Mouse (Mus musculus): ENCODE measurements around the gene Gpr153. TPM values are rescaled to one million over a fixed set of nuclear protein-coding genes. Genes with fewer than 3 reads are reported as not detected.

The Gpr153 gene
- polyA plus RNA-seq (2015; fragmentation: Nextera tagmentation; extraction: Ambion mirVana), result 4.1 and 5.8 TPM in 2 replicates

GRCm38 (mm10) chr4:152273621-152274236 is at the start of gene Gpr153:
Gpr153 (plus strand) TSS chr4:152274232.

DNA sequence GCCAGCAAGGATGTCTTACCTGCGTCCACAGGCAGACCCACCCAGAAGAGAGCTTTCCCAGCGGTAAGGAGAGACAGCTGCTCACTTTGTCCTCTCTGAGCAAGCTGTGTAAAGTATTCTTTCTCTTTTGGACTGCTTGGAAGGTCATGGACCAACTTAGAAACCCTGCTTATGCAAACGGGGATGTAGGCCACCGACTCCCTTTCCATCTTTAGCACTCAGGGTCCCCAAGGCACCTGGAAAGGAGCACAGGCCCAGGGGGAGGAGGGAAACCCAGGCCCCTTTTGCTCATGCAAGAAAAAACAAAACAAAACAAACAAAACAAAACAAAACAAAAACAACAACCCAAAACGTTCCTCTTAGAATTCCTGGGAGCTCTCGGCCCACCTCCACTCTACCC is 17.5 kb downstream of the Gpr153 start, which contains the start of gene Hes3:
Gene Hes3 (minus strand): TSS at position 101 of the 400 bp plus-strand sequence.

GRCm38 (mm10) chr4:152296874-152297861 is 23.1 kb downstream of the Gpr153 start, which contains the start of gene Icmt:
Icmt (plus strand) TSS chr4:152297227.

GRCm38 (mm10) chr4:152318517-152319234 is 44.6 kb downstream of the Gpr153 start, which contains the start of gene Rnf207:
Rnf207 (minus strand) TSS chr4:152318993.

DNA sequence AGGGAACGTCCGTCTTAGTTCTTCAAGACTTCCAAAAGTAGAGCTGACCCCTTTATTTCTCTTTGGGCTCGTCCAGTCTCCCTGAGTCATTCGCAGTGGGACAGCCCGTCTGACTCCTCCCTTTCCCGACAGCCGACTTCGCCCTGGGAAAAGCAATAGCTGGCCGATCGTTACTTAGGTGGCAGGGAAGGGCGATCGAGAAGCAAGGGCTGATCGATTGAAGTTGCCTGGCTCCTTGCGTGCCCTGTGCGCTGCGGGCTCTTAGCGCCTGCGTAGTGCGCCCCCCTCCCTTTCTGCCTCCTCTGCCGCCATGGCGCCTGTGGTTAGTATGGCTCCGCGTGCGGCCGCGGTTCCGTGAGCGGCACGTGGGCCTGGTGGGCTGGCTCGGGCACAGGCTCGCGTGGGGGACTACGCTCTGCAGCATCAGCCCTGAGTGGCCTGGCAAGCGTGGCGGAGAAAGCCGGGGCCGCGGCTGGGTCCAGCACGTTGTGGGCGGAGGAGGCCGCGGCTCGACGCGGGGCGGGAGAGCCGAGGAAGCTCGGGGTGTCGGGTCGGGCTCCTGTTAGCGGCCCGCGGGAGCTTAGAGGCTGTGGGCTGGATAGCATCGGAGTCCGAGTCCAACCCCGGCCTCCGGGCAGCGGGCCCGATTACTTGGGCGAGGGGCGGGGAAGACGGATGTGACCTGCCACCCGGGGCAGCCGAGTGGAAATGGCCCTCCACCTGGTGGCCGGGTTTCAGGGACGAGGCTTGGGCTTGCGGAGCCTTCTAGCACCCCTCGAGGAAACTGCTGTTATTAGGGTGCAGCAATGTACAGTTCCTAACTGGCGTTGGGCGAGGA is 51.8 kb downstream of the Gpr153 start, which contains the start of gene Rpl22:
Gene Rpl22 (plus strand): TSS at position 169 of the 838 bp plus-strand sequence.

Other genes with a start within 250 kb of the Gpr153 start
- 6.6 and 10.6 TPM in 2 replicates for gene Zbtb48, start 246.6 kb upstream of the Gpr153 start, polyA plus RNA-seq (2015; fragmentation: Nextera tagmentation; extraction: Ambion mirVana)
- 0.11 and 0.13 TPM in 2 replicates for gene Tas1r1, start 235.7 kb upstream of the Gpr153 start, polyA plus RNA-seq (2015; fragmentation: Nextera tagmentation; extraction: Ambion mirVana)
- 15.5 and 15.6 TPM in 2 replicates for gene Nol9, start 234.9 kb upstream of the Gpr153 start, polyA plus RNA-seq (2015; fragmentation: Nextera tagmentation; extraction: Ambion mirVana)
- 5.7 and 7.3 TPM in 2 replicates for gene Plekhg5, start 201.7 kb upstream of the Gpr153 start, polyA plus RNA-seq (2015; fragmentation: Nextera tagmentation; extraction: Ambion mirVana)
- gene Tnfrsf25, start 158.3 kb upstream of the Gpr153 start, polyA plus RNA-seq (2015; fragmentation: Nextera tagmentation; extraction: Ambion mirVana), result 0.66 and 1.9 TPM in 2 replicates
- gene Espn, start 121.9 kb upstream of the Gpr153 start, polyA plus RNA-seq (2015; fragmentation: Nextera tagmentation; extraction: Ambion mirVana), result 0.90 and 1.9 TPM in 2 replicates
- not detected in 2 replicates for gene Hes2, start 115.4 kb upstream of the Gpr153 start, polyA plus RNA-seq (2015; fragmentation: Nextera tagmentation; extraction: Ambion mirVana)
- 22.8 and 28.6 TPM in 2 replicates for gene Acot7, start 96.1 kb upstream of the Gpr153 start, polyA plus RNA-seq (2015; fragmentation: Nextera tagmentation; extraction: Ambion mirVana)
- gene Hes3, start 17.4 kb downstream of the Gpr153 start, polyA plus RNA-seq (2015; fragmentation: Nextera tagmentation; extraction: Ambion mirVana), result not detected in 2 replicates
- gene Icmt, start 23.0 kb downstream of the Gpr153 start, polyA plus RNA-seq (2015; fragmentation: Nextera tagmentation; extraction: Ambion mirVana), result 8.7 and 9.3 TPM in 2 replicates
- 0.05 and 0.10 TPM in 2 replicates for gene Rnf207, start 44.8 kb downstream of the Gpr153 start, polyA plus RNA-seq (2015; fragmentation: Nextera tagmentation; extraction: Ambion mirVana)
- 497 and 537 TPM in 2 replicates for gene Rpl22, start 51.5 kb downstream of the Gpr153 start, polyA plus RNA-seq (2015; fragmentation: Nextera tagmentation; extraction: Ambion mirVana)
- 0.04 and 0.05 TPM in 2 replicates for gene Chd5, start 64.4 kb downstream of the Gpr153 start, polyA plus RNA-seq (2015; fragmentation: Nextera tagmentation; extraction: Ambion mirVana)
- 0.28 TPM in 1 of 2 replicates, not detected in the other for gene Nphp4, start 202.5 kb downstream of the Gpr153 start, polyA plus RNA-seq (2015; fragmentation: Nextera tagmentation; extraction: Ambion mirVana)
- gene Kcnab2, start 203.6 kb downstream of the Gpr153 start, polyA plus RNA-seq (2015; fragmentation: Nextera tagmentation; extraction: Ambion mirVana), result 12.6 and 16.3 TPM in 2 replicates